Mouse (Mus musculus) retina, embryonic 14.5 days (tissue): ENCODE measurements around the gene Ror2.

Experiments
- DNase-seq: peaks from one replicate; pipeline ENCODE4 v3.0.0-alpha.2; 2015; ENCODE audit warnings: low spot score

The Ror2 gene

DNA sequence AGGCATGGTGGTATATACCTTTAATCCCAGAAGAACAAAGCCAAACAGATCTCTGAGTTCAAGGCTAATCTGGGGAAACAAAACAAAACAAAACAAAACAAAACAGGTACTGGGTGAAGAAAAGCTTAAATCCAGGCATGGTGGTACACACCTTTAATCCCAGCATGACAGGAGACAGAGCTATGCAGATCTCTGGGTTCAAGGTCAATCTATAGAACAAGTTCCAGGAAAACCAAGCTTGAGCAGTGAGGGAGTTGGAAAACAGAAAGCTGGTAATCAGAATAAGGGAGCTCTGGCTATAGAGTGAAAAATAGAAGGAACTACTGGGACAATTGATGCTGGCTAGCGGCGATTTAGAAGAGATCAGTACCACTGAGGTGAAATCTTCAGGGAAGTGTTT is 145.6 kb downstream of the Ror2 start:
- DNase-seq, result no peak

DNA sequence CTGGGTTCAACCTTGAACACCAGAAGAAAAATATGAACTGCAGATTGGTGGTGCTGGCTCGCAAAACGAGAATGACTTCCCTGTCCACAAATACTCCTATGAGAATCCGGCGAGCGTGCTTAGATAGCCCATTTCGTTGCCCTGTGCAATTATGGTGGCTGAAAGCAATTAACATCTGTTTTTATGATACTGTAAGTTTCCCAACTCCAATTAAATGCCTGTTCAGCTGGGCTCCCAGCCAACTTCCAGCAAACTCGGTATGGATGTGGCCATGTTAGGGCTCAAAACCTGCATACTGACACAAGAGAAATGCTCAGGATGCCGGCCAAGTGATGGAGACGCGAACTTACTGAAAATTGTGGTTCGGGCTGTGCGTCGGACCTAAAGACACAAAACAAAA is 155.4 kb downstream of the Ror2 start:
- no peak for DNase-seq

GRCm38 (mm10) chr13:53130032-53130431 is 155.9 kb downstream of the Ror2 start:
- DNase-seq, result no peak

- DNase-seq, result no peak
Measured at GRCm38 (mm10) chr13:53125627-53126026, 160.3 kb downstream of the Ror2 start.

GRCm38 (mm10) chr13:53122085-53122484 is 163.8 kb downstream of the Ror2 start:
- no peak for DNase-seq

GRCm38 (mm10) chr13:53120906-53121305 is 165.0 kb downstream of the Ror2 start:
- peak; percentile 58 for DNase-seq

GRCm38 (mm10) chr13:53119586-53120426 is 166.1 kb downstream of the Ror2 start:
- peak; percentile 96 for DNase-seq

DNA sequence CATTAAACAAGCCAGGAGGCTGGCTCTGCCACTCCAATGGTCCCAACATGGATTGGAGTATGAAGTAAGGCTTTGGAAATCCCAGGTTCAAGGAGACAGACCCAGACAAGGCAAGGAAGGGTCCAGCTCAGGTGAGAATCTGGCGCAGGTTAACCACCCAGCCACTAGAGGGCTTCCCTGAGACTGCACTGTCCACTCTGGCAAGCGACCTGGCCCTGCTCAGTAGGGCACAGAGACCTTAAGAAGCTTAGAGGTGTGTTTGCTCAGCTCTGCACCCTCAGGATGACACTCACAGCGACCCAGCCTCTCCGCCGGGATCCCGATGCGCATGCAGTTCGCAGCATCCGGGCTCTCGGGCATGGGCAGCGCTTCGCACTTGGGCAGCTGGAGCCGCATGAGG is 167.5 kb downstream of the Ror2 start:
- peak; percentile 40 for DNase-seq

DNA sequence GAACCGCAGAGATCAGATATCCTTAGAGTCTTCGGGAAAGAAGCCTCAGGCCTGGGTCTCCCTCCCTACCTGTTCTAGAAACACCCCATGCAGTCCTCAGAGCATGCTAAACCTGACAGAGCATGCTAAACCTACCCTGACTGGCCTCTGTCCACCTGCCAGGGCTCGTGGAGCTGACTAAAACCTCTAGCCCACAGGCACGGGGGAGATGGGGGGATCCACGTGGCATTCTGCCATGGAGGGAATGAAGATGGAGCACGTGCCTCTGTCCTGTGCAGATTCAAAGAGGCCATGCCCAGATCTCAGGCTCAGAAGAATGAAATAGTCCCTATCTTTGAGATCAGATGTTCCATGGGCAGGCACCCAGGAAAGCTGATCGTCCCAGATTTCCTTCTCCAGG is 168.0 kb downstream of the Ror2 start:
- no peak for DNase-seq

GRCm38 (mm10) chr13:53110249-53110578 is 175.7 kb downstream of the Ror2 start:
- DNase-seq, result no peak

DNA sequence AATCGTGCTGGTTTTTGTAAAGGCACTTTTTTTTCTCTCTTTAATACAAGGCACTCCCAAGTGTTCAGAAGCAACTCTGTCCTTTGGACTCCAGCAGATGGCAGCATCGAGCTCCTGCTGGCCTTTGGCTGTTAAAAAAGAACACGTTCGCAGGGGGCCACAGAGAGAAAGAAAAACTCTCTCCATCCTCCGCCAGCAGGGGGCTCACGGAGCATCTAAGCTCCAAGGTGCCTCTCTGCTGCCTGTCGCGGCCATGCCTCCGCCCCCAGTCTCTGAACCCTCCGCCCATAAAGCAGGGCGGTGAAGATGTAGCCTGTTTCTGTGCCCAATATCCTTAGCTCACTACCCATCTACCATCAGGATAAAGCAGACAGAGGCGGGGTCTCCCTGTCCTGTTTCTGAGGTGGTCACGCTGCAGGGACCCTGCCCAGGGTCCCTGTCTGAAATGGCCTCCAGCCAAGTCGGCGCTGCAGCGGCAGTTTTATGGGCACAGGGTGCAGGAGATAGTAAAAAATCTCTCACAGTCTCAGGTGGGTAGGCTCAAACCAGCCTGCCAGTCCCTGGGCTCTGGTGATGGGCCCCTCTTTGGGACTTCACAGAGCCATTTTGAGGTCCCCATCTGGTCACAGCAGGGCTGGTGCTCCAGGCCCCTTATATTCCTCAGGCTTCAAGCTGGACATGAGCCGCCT is 176.2 kb downstream of the Ror2 start:
- peak; percentile 99 for DNase-seq

- no peak for DNase-seq
Measured at GRCm38 (mm10) chr13:53106676-53107075, 179.2 kb downstream of the Ror2 start.

- no peak for DNase-seq
Measured at GRCm38 (mm10) chr13:53099771-53100682, 185.9 kb downstream of the Ror2 start.

GRCm38 (mm10) chr13:53096615-53097014 is 189.3 kb downstream of the Ror2 start:
- DNase-seq, result peak; percentile 84

- peak; percentile 22 for DNase-seq
Measured at GRCm38 (mm10) chr13:53095222-53095621, 190.7 kb downstream of the Ror2 start.

GRCm38 (mm10) chr13:53094658-53095057 is 191.3 kb downstream of the Ror2 start:
- no peak for DNase-seq

DNA sequence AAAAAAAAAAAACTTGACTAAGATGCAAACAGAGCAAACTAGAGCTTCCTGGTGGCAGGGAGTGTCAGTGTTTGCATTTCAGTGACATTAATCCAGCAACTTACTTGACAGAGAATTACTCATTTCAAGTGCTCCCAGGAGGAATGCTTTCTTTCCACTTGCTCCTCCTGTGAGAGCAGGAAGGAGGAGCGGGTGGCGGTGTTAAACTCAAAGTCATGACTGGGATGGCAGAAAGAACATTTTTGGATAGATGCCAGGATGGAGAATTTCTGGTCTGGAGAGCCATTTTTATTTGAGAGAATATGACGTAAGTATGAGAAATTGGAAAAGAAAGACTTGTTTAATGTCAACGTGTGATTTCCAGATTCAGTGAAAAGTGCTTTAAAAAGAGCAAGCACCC is 192.5 kb downstream of the Ror2 start:
- DNase-seq, result no peak

DNA sequence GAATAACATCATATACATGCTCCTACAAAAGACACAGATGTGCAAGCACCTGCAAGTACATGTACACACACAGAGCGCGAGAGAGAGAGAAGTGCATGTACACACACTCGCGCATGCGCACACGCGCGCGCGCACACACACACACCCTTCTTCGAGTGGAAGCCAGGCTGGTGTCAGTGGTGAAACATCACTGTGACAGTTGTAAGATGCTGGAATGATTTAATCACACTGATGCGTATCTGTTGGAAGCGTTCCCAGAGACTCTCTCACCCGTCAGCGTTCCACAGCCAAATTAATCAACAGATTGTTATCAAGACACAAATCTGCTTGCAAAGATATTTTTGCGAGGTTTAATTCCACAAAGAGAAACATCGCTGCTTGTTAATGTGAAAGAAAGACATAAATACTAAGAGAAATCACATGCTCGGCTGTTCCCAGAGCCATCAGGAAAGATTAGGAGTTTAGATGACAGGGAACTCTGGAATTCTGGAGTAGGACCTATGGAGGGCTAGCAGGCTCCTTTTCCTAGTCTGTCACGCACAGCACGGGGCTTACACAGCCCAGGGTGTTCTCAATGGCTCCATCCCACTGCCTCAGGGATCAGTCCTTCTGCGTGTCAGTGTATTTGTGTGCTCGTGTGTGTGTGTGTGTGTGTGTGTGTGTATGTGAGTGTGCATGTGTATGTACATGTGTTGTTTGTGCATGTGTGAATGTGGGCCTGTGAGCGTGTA is 199.2 kb downstream of the Ror2 start:
- no peak for DNase-seq

DNA sequence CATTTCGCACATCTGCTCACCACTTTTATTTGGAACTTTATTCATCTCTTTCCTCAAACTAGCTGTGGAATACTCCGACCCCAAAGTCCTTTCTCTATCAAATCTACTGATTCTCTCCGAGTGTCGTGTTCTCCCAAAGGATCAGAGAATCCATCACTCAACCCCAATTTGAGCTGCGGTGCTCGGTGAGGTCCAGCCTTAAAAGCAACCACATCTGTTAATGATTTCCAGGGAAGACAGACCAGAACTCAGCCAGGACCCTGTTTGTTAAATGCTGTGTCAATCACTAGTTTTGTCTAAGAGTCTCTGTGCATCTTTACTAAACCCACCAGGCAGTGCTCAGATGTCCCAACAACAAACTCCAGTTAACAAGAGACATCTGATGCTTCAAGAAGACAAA is 204.1 kb downstream of the Ror2 start:
- no peak for DNase-seq

- DNase-seq, result peak; percentile 38
Measured at GRCm38 (mm10) chr13:53077732-53078345, 208.1 kb downstream of the Ror2 start.

GRCm38 (mm10) chr13:53075006-53075405 is 210.9 kb downstream of the Ror2 start:
- DNase-seq, result peak; percentile 69
